Mouse (Mus musculus) kidney, adult 2 months (tissue): Measurements from ENCODE around the gene Vps13d.

Experiments
- CTCF ChIP-seq: fragments of 200-500 bp; conservative IDR thresholded peaks from 2 replicates; pipeline ENCODE4 v1.5.1; 2011; ENCODE audit warnings: low read depth, mild to moderate bottlenecking, control low read depth, low read length, moderate library complexity, mixed read lengths; ENCODE audit not compliant: insufficient read depth, insufficient read length
- POLR2A ChIP-seq: fragments of 200-500 bp; IDR thresholded peaks from one replicate; pipeline ENCODE4 v1.6.1; 2011; ENCODE audit warnings: low read depth, low read length, control low read depth

- TF ChIP-seq POLR2A (no peak), CTCF (no peak)
Observed at GRCm38 (mm10) chr4:145199982-145200699, 5.3 kb upstream of the Vps13d start.
